Mouse (Mus musculus): Measurements from ENCODE around the gene A330070K13Rik. TPM values are rescaled to one million over a fixed set of nuclear protein-coding genes. Genes with fewer than 3 reads are reported as not detected.

Gene A330070K13Rik
- polyA plus RNA-seq, 1 experiment from 2014 or later, result not detected

DNA sequence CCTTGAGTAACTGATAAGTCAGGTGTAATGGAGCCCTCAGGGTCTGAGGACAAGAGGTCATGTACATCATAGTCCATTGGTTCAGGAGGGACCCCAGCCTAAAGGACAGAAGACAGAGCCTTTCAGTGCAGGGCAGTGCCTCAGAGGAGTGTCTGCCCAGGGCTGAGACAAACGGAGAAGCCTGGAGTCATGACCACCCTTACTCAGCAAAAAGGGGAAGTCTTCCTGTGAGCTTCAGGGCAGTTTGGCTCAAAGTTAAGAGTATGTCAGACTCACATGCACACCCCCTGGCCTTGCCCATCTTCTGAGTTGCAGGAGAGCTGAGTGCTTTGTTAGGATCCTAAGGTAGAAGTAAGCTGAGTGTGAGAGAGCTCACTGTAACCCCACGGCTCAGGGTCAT, 54.5 kb downstream of the A330070K13Rik start:
- Histone ChIP-seq H3K4me3 (replicated peaks) (no peak overlapping the region), H3K9me3 (replicated peaks) (no peaks in the 10 kb centered on the region), H3K4me1 (replicated peaks) (no peaks in the 10 kb centered on the region), H3K9ac (no peak overlapping the region), H3K36me3 (peaks cover 34% of the 10 kb centered on the region), H3K4me2 (no peak overlapping the region), H3K27me3 (no peaks in the 10 kb centered on the region), H3K27ac (no peak overlapping the region)
- DNase-seq (no peak), ATAC-seq (ENCODE audit: low read depth) (no peak)
- WGBS (ENCODE audit: insufficient replicate concordance), result 53% methylated on average over 2 of the region's 2 CpGs

Other genes starting within 250 kb of the A330070K13Rik start
- 5.5 and 7.1 TPM in 2 replicates for gene Kctd7, start 239.8 kb downstream of the A330070K13Rik start, polyA plus RNA-seq (2015; fragmentation: Nextera tagmentation; extraction: Ambion mirVana)
- gene Rabgef1, start 212.8 kb downstream of the A330070K13Rik start, polyA plus RNA-seq (2015; fragmentation: Nextera tagmentation; extraction: Ambion mirVana), result 26.0 and 30.7 TPM in 2 replicates
- 30.7 and 34.4 TPM in 2 replicates for gene Tmem248, start 167.6 kb downstream of the A330070K13Rik start, polyA plus RNA-seq (2015; fragmentation: Nextera tagmentation; extraction: Ambion mirVana)
- gene Sbds, start 129.1 kb downstream of the A330070K13Rik start, polyA plus RNA-seq (2015; fragmentation: Nextera tagmentation; extraction: Ambion mirVana), result 55.0 and 64.9 TPM in 2 replicates
- 16.0 and 18.0 TPM in 2 replicates for gene Tyw1, start 129.0 kb downstream of the A330070K13Rik start, polyA plus RNA-seq (2015; fragmentation: Nextera tagmentation; extraction: Ambion mirVana)
- not detected in 2 replicates for gene Caln1, start 15.2 kb downstream of the A330070K13Rik start, polyA plus RNA-seq (2015; fragmentation: Nextera tagmentation; extraction: Ambion mirVana)

Measured in liver, embryonic 13.5 days (tissue).